In the genomic region with DNA sequence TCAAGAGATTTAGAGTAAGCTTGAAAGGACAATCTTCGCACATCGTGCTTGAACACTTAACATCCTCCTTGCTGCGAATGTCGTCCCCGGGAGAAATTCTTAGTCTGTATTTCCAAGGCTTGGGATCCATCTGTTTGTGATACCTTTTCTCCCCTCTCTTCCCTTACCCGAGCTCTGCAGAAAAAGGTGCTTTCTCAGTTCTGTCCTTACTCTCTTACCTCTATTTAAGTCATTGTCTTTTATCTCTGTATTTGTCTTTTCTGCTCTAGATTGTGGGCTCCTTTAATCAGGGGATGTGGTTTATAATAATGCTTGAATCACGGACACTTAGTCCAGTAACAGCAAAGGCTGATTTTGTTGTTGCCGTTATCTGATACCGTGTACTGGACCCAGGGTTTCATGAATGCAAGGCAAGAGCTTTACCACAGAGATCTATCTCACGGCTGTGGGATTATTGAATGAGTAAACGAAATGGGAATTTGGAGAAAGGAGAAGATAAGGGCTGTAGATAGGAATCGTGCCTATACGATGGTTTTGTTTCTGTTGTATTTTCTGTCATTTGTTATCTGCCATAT, we compare ENCODE assay signal across 8 mouse cellular contexts. TPM values are rescaled to one million over a fixed set of nuclear protein-coding genes. Genes with fewer than 3 reads are reported as not detected.
DNase-seq lines count a peak whose midpoint lies in the region; ATAC-seq and TF ChIP-seq lines count a peak whose summit lies in the region.

No protein-coding gene starts in this region.

- H3K9ac ChIP-seq in liver, embryonic 12.5 days: peak overlapping the region; percentile 92

- H3K4me3 ChIP-seq in gastrocnemius, adult 2 months: peak overlapping the region; percentile 97
- H3K4me3 ChIP-seq in C2C12 (ENCODE audit: insufficient read depth, poor library complexity, severe bottlenecking): peak overlapping the region; percentile 84
- H3K4me3 ChIP-seq in embryonic fibroblast, embryonic 13.5 days (ENCODE audit: insufficient read depth, low read length): peak overlapping the region; percentile 85
- H3K4me3 ChIP-seq in liver, embryonic 12.5 days: peak overlapping the region; percentile 93

- intact Hi-C loops in gastrocnemius, adult 2 months (cut with DNase I): loop anchor here (5.0 to 10.0 kb wide), 2 partner anchors 92 to 106 kb away; partner anchors contain the start of genes Cenpj, Parp4 and Pspc1
- intact Hi-C loops in gastrocnemius, postnatal 36 days (cut with DNase I): no loop called here

- no peak for TF ChIP-seq CTCF in gastrocnemius, adult 2 months (IDR thresholded peaks at IDR 0.05)
- no peak for TF ChIP-seq CTCF in C2C12 (IDR thresholded peaks at IDR 0.05; ENCODE audit: control insufficient read depth, insufficient read depth, insufficient read length)
- no peak for TF ChIP-seq CTCF in embryonic fibroblast, embryonic 13.5 days (IDR thresholded peaks at IDR 0.05; ENCODE audit: borderline replicate concordance, insufficient read depth, low read length)

- peaks cover 3% of the 10 kb centered on the region for H3K4me1 ChIP-seq in embryonic fibroblast, embryonic 13.5 days (ENCODE audit: control insufficient read depth, insufficient read depth, low read length)
- peaks cover 28% of the 10 kb centered on the region for H3K4me1 ChIP-seq in liver, embryonic 12.5 days

- no peak for TF ChIP-seq POLR2A in embryonic fibroblast, embryonic 13.5 days (IDR thresholded peaks at IDR 0.05; ENCODE audit: low read depth, low read length)

- H3K79me2 ChIP-seq in C2C12 (ENCODE audit: control insufficient read depth, insufficient read depth): peaks cover 49% of the 10 kb centered on the region

- peak overlapping the region; percentile 91 for H3K4me2 ChIP-seq in liver, embryonic 12.5 days

- no peak for ATAC-seq in liver, embryonic 12.5 days
- no peak for ATAC-seq in megakaryocyte progenitor cell, adult 5-6 weeks (replicated peaks; ENCODE audit: poor library complexity)

- no peaks in the 10 kb centered on the region for H3K27me3 ChIP-seq in C2C12 (ENCODE audit: control insufficient read depth, insufficient read depth, insufficient read length)
- no peaks in the 10 kb centered on the region for H3K27me3 ChIP-seq in liver, embryonic 12.5 days (replicated peaks)

- H3K27ac ChIP-seq in gastrocnemius, adult 2 months: peak overlapping the region; percentile 90
- H3K27ac ChIP-seq in embryonic fibroblast, embryonic 13.5 days (ENCODE audit: insufficient read depth, low read length): peak overlapping the region; percentile 85
- H3K27ac ChIP-seq in liver, embryonic 12.5 days: peak overlapping the region; percentile 93

- peaks cover 38% of the 10 kb centered on the region for H3K79me3 ChIP-seq in C2C12 (ENCODE audit: low read depth)

- no peak for DNase-seq in gastrocnemius, adult 2 months
- no peak for DNase-seq in gastrocnemius, postnatal 36 days
- DNase-seq in layer of hippocampus, postnatal 14 days (ENCODE audit: low spot score in 2 of 2): no peak
- no peak for DNase-seq in frontal cortex, adult 2 months (ENCODE audit: extremely low spot score in 1 of 2, low spot score in 1 of 2)

- peaks cover 21% of the 10 kb centered on the region for H3K36me3 ChIP-seq in C2C12 (ENCODE audit: control insufficient read depth, insufficient read depth)
- peaks cover 18% of the 10 kb centered on the region for H3K36me3 ChIP-seq in liver, embryonic 12.5 days

- H3K9me3 ChIP-seq in liver, embryonic 12.5 days (replicated peaks): no peaks in the 10 kb centered on the region

- peak overlapping the region; percentile 79 for H3ac ChIP-seq in C2C12 (ENCODE audit: control insufficient read depth, insufficient read length, low read depth)

- 2% methylated on average over 13 of the region's 13 CpGs for WGBS in liver, embryonic 12.5 days (ENCODE audit: insufficient replicate concordance)

TF ChIP-seq in C2C12, 6 proteins besides CTCF, POLR2A, EP300 and RAD21:
- TF ChIP-seq MYOG (IDR thresholded peaks at IDR 0.05; ENCODE audit: control insufficient read depth, extremely low read depth, insufficient read length): no peak
- TF ChIP-seq MYOD1 (IDR thresholded peaks at IDR 0.05; ENCODE audit: control insufficient read depth, insufficient read length, low read depth): no peak
- no peak for TF ChIP-seq FOSL1 (IDR thresholded peaks at IDR 0.05; ENCODE audit: insufficient read depth, low read length, poor library complexity, severe bottlenecking)
- no peak for TF ChIP-seq CEBPB (IDR thresholded peaks at IDR 0.05; ENCODE audit: low read depth)
- no peak for TF ChIP-seq USF1 (IDR thresholded peaks at IDR 0.05; ENCODE audit: low read depth)
- no peak for TF ChIP-seq MAX (IDR thresholded peaks at IDR 0.05)

RNA-seq across cellular contexts. Expression of gene Mphosph8, which starts 1.1 kb away (rescaled TPM):
- 10 to 100 TPM; 14.0 to 15.0 TPM for total RNA-seq in gastrocnemius, adult 2 months (2021)
- total RNA-seq in gastrocnemius, postnatal 36 days (2021): 10 to 100 TPM; 10.7 to 13.4 TPM
- polyA plus RNA-seq in C2C12 (2012; fragmentation: generic; extraction: Trizol): 7.8 TPM
- 34.9 and 37.3 TPM in 2 replicates for polyA plus RNA-seq in embryonic fibroblast, embryonic 13.5 days (2011; ENCODE audit: insufficient read length, low read depth, missing spikeins)
- 16.0 and 18.6 TPM in 2 replicates for polyA plus RNA-seq in liver, embryonic 12.5 days (2016; fragmentation: Nextera tagmentation; extraction: Ambion mirVana)
- total RNA-seq in layer of hippocampus, postnatal 14 days (2021): 10 to 100 TPM; 42.9 to 43.8 TPM
- 36.7 and 37.5 TPM in 2 replicates for polyA plus RNA-seq in frontal cortex, adult 2 months (2012; rRNA removed)
- total RNA-seq in megakaryocyte progenitor cell, adult 5-6 weeks (2015): 45.3 and 51.4 TPM in 2 replicates
- total RNA-seq in megakaryocyte progenitor cell, adult 5-6 weeks (2017): 25.0 and 37.5 TPM in 2 replicates
